Mouse (Mus musculus): Measurements from ENCODE around the gene Nrxn3. TPM values are rescaled to one million over a fixed set of nuclear protein-coding genes. Genes with fewer than 3 reads are reported as not detected.

Nrxn3 gene
- polyA plus RNA-seq, 1 experiment from 2014 or later = 6.9 TPM

DNA sequence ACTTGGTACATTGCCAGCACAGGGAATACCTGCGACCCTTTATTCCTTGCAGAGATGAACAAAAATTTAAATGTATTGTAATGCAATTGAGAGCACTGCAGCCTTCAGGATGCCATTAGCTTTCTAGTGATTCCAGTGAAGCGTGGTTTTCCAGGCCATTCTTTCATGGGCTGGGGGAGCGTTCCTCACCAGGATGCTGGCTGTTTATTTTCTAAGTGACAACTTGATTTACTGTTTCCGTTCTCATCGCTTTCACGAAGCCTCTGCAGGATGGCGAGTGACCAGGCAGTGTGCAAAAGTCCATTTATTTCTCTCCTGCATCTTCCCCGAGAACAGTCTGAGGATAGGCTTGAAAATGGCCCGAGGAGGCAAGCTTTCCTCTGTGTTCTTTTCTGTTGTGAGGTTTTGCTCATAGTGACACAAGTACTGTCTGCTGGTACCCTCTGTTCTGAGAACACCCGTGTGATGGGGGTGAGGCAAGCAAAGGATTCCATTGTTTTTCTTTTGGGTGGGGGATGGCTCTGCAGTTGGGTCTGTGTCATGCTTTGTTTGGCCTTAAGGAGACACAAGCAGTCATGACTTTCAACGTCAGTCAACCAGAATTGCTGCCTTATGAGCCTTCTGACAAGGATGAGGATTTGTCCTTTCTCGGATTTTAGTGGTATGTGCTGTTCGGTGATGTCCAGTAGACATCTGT, 457.4 kb downstream of the Nrxn3 start:
- Histone ChIP-seq H3K27me3 (ENCODE audit: poor library complexity, severe bottlenecking) (peaks cover 12% of the 10 kb centered on the region), H3K36me3 (replicated peaks) (no peaks in the 10 kb centered on the region), H3K4me3 (no peak overlapping the region), H3K9me3 (no peaks in the 10 kb centered on the region), H3K27ac (peak overlapping the region; percentile 66; the same call in 1 of the 2 replicates), H3K4me1 (peaks cover 19% of the 10 kb centered on the region)
- 78% methylated on average over 13 of the region's 13 CpGs for WGBS
- no peak for DNase-seq (ENCODE audit: extremely low spot score, low spot score)

- H3K9me3 ChIP-seq = no peaks in the 10 kb centered on the region
- 12% methylated on average over 2 of the region's 2 CpGs for WGBS
- peak overlapping the region; percentile 66 for H3K27ac ChIP-seq
- no peaks in the 10 kb centered on the region for H3K36me3 ChIP-seq (replicated peaks)
- peak; percentile 39 for DNase-seq (ENCODE audit: extremely low spot score, low spot score)
- no peak overlapping the region for H3K4me3 ChIP-seq
- H3K27me3 ChIP-seq (ENCODE audit: poor library complexity, severe bottlenecking) = peaks cover 12% of the 10 kb centered on the region
- peaks cover 19% of the 10 kb centered on the region for H3K4me1 ChIP-seq
Observed at GRCm38 (mm10) chr12:89181157-89181561, 458.5 kb downstream of the Nrxn3 start.

- 88% methylated on average over 10 of the region's 10 CpGs for WGBS
- Histone ChIP-seq H3K27me3 (ENCODE audit: poor library complexity, severe bottlenecking) (no peaks in the 10 kb centered on the region), H3K4me3 (no peak overlapping the region), H3K4me1 (no peaks in the 10 kb centered on the region), H3K27ac (no peak overlapping the region), H3K9me3 (no peaks in the 10 kb centered on the region), H3K36me3 (replicated peaks) (no peaks in the 10 kb centered on the region)
- no peak for DNase-seq (ENCODE audit: extremely low spot score, low spot score)
Observed at GRCm38 (mm10) chr12:89198764-89199525, 476.3 kb downstream of the Nrxn3 start.

- DNase-seq (ENCODE audit: extremely low spot score, low spot score) = no peak
- 55% methylated on average over 2 of the region's 2 CpGs for WGBS
Observed at GRCm38 (mm10) chr12:89211608-89212007, 488.9 kb downstream of the Nrxn3 start.

GRCm38 (mm10) chr12:89239826-89240225, 517.1 kb downstream of the Nrxn3 start:
- DNase-seq (ENCODE audit: extremely low spot score, low spot score) = no peak
- 53% methylated on average over 1 of the region's 1 CpGs for WGBS

More at GRCm38 (mm10) chr12:89211608-89212007, 488.9 kb downstream of the Nrxn3 start:
- Histone ChIP-seq H3K4me3 (no peak overlapping the region), H3K27ac (no peak overlapping the region), H3K4me1 (peaks cover 5% of the 10 kb centered on the region; the same call in 1 of the 2 replicates), H3K27me3 (ENCODE audit: poor library complexity, severe bottlenecking) (no peaks in the 10 kb centered on the region), H3K36me3 (replicated peaks) (no peaks in the 10 kb centered on the region), H3K9me3 (no peaks in the 10 kb centered on the region)

GRCm38 (mm10) chr12:89241554-89241953, 518.9 kb downstream of the Nrxn3 start:
- Histone ChIP-seq H3K27me3 (ENCODE audit: poor library complexity, severe bottlenecking) (no peaks in the 10 kb centered on the region), H3K36me3 (replicated peaks) (no peaks in the 10 kb centered on the region), H3K4me1 (no peaks in the 10 kb centered on the region), H3K27ac (no peak overlapping the region), H3K9me3 (no peaks in the 10 kb centered on the region), H3K4me3 (no peak overlapping the region)
- DNase-seq (ENCODE audit: extremely low spot score, low spot score) = no peak

More at GRCm38 (mm10) chr12:89239826-89240225, 517.1 kb downstream of the Nrxn3 start:
- no peaks in the 10 kb centered on the region for H3K9me3 ChIP-seq
- H3K4me3 ChIP-seq = no peak overlapping the region
- no peaks in the 10 kb centered on the region for H3K27me3 ChIP-seq (ENCODE audit: poor library complexity, severe bottlenecking)
- H3K36me3 ChIP-seq (replicated peaks) = no peaks in the 10 kb centered on the region
- no peaks in the 10 kb centered on the region for H3K4me1 ChIP-seq
- H3K27ac ChIP-seq = no peak overlapping the region

DNA sequence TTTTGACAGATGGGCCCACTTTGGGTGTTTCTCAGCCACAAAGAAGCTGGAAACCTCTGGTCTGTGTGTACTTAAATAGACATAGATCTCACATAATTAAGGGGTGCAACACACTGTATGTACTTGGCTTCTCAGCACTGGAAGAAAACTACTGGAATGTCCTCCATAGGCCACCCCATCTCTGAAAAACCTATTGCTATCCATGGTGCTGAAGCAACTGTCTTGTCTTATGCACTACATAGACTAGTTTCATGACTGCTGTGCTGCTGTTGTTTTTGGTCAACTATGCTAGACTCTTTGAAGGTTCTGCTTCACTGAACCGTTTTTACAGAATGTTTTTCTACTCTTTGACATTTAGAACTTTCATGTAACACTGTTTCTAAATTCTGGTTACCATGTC, 519.8 kb downstream of the Nrxn3 start:
- no peaks in the 10 kb centered on the region for H3K27me3 ChIP-seq (ENCODE audit: poor library complexity, severe bottlenecking)
- H3K4me3 ChIP-seq = no peak overlapping the region
- 62% methylated on average over 1 of the region's 1 CpGs for WGBS
- H3K9me3 ChIP-seq = no peaks in the 10 kb centered on the region
- H3K36me3 ChIP-seq (replicated peaks) = no peaks in the 10 kb centered on the region
- no peak for DNase-seq (ENCODE audit: extremely low spot score, low spot score)
- H3K27ac ChIP-seq = no peak overlapping the region
- H3K4me1 ChIP-seq = no peaks in the 10 kb centered on the region

GRCm38 (mm10) chr12:89255275-89255892, 532.7 kb downstream of the Nrxn3 start:
- no peaks in the 10 kb centered on the region for H3K36me3 ChIP-seq (replicated peaks)
- no peaks in the 10 kb centered on the region for H3K27me3 ChIP-seq (ENCODE audit: poor library complexity, severe bottlenecking)
- H3K9me3 ChIP-seq = peaks cover 4% of the 10 kb centered on the region
- peaks cover 9% of the 10 kb centered on the region for H3K4me1 ChIP-seq
- 59% methylated on average over 4 of the region's 4 CpGs for WGBS
- DNase-seq (ENCODE audit: extremely low spot score, low spot score) = no peak
- no peak overlapping the region for H3K4me3 ChIP-seq
- no peak overlapping the region for H3K27ac ChIP-seq

DNA sequence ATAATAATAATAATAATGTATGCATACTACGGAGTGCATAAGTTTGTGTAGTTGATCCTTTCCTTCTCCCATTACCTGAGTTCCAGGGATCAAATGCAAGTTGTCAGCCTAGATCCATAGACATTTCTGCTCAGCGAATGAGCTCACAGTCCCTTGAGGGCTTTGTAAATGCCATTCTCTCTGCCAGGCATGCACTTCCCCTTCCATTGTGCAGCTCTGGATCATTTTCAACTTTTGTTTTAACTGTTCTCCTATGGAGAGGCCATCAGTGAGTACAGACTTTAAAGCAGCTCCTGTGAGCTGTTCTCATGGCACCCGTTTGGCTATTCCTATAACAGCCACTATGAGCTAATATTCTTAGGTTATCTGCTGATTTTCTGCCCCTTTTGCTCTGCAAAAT, 536.2 kb downstream of the Nrxn3 start:
- H3K27ac ChIP-seq = no peak overlapping the region
- DNase-seq (ENCODE audit: extremely low spot score, low spot score) = no peak
- H3K4me1 ChIP-seq = peaks cover 9% of the 10 kb centered on the region
- H3K36me3 ChIP-seq (replicated peaks) = no peaks in the 10 kb centered on the region
- WGBS = 86% methylated on average over 3 of the region's 3 CpGs
- no peak overlapping the region for H3K4me3 ChIP-seq
- peaks cover 5% of the 10 kb centered on the region for H3K9me3 ChIP-seq
- H3K27me3 ChIP-seq (ENCODE audit: poor library complexity, severe bottlenecking) = no peaks in the 10 kb centered on the region

DNA sequence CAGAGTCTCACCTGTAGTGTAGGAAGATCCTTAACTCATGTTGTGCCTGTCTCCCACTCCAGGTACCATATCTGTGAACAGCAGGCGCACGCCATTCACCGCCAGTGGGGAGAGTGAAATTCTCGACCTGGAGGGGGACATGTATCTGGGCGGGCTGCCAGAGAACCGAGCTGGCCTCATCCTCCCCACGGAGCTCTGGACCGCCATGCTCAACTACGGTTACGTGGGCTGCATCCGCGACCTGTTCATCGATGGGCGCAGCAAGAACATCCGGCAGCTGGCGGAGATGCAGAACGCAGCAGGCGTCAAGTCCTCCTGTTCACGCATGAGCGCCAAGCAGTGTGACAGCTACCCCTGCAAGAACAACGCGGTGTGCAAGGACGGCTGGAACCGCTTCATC, 537.4 kb downstream of the Nrxn3 start:
- peaks cover 9% of the 10 kb centered on the region for H3K4me1 ChIP-seq
- WGBS = 92% methylated on average over 24 of the region's 24 CpGs
- H3K9me3 ChIP-seq = peaks cover 5% of the 10 kb centered on the region

GRCm38 (mm10) chr12:89262261-89262660, 539.6 kb downstream of the Nrxn3 start:
- Histone ChIP-seq H3K27me3 (ENCODE audit: poor library complexity, severe bottlenecking) (no peaks in the 10 kb centered on the region), H3K36me3 (replicated peaks) (no peaks in the 10 kb centered on the region)

More for the DNA sequence above, 537.4 kb downstream of the Nrxn3 start:
- no peak overlapping the region for H3K27ac ChIP-seq
- DNase-seq (ENCODE audit: extremely low spot score, low spot score) = no peak
- no peaks in the 10 kb centered on the region for H3K36me3 ChIP-seq (replicated peaks)
- no peaks in the 10 kb centered on the region for H3K27me3 ChIP-seq (ENCODE audit: poor library complexity, severe bottlenecking)
- no peak overlapping the region for H3K4me3 ChIP-seq

DNA sequence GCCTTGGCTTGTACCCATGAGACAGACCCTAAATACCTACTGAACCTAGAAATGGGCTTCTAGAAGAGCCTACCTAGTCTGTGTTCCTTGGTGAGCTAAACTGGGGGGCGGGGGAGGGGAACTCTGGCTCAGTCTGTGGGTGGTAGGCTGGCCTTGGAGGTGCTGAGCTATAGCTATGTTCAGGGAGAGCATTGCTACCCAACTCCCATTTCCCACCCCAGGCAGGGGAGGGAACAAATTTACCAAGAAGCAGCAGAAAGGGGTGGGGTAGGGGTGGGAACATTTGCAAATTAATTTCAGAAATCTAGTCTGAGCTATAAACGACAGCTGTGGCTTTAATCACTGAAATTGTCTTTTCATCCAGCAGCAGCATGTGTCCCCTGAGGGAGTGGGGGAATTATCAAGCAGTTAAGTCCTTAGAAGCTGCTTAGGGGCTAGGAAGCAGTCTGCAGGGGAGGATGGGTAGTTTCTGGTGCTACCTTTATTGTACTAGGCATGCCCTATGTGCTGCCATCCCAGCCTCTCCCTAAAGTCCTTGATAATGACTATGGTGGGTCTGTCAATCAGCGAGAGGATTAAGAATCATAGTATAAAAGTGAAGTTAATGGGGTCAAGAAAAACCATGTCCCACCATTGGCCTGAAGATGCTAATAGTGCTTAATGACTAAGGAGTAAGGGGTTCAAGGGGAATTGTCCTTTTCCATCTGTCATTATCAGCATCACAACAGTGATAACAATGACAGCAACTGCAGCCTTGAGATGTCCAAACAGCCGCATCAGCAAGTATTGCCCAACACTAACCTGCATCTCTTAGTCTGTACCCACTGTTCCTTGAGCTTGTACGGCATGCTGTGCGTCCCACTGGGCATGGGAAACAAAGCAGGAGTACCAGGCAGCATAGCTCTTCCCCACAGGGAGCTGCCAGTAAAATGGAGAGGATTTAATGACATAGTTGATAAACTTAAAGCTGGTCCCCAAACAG, 560.0 kb downstream of the Nrxn3 start:
- no peak for DNase-seq (ENCODE audit: extremely low spot score, low spot score)
- WGBS = 67% methylated on average over 6 of the region's 6 CpGs
- Histone ChIP-seq H3K9me3 (no peaks in the 10 kb centered on the region), H3K4me1 (peaks cover 11% of the 10 kb centered on the region), H3K4me3 (no peak overlapping the region), H3K27me3 (ENCODE audit: poor library complexity, severe bottlenecking) (no peaks in the 10 kb centered on the region), H3K27ac (no peak overlapping the region), H3K36me3 (replicated peaks) (no peaks in the 10 kb centered on the region)

More at GRCm38 (mm10) chr12:89262261-89262660, 539.6 kb downstream of the Nrxn3 start:
- no peak for DNase-seq (ENCODE audit: extremely low spot score, low spot score)
- Histone ChIP-seq H3K4me1 (peaks cover 9% of the 10 kb centered on the region), H3K27ac (no peak overlapping the region), H3K9me3 (peaks cover 5% of the 10 kb centered on the region), H3K4me3 (no peak overlapping the region)
- 88% methylated on average over 1 of the region's 1 CpGs for WGBS

Data from forebrain, embryonic 10.5 days (tissue).